Mouse (Mus musculus) embryo, embryonic 11.5 days (tissue): Measurements from ENCODE around the gene Mpdu1.

Experiments used
- DNase-seq: peaks from one replicate; pipeline ENCODE4 v3.0.0-alpha.2; 2012; ENCODE audit warnings: low read depth, low spot score

Gene Mpdu1

DNA sequence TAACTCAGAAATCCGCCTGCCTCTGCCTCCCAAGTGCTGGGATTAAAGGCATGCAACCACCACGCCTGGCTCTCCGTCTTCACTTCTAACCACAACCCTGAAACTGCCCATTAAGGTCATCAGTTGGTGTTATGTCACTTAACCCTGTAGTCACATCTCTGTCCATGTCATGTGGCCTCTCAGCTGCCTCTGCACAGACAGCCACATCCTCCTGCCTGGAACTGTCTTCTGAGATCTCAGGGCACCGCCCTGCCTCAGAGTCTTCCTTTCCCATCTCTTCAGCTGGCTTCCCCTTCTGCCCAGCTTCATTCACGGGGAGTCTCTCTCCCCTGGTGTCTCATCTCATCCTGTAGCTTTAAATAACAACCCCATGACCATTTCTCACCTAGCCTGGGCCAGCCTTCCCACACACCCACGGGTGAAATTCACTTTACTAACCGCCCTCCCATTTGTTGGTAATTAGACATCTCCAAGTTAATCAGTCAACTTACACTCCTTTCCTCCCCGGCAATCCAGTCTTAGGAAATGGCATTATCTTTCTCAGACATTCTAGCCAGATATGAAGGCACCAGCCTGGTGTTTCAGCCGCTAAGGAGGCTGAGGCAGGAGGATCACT, 29.9 kb upstream of the Mpdu1 start:
- no peak for DNase-seq

GRCm38 (mm10) chr11:69689891-69690290, 27.4 kb upstream of the Mpdu1 start:
- DNase-seq = no peak

GRCm38 (mm10) chr11:69687061-69687460, 24.6 kb upstream of the Mpdu1 start:
- DNase-seq = no peak

- no peak for DNase-seq
These were observed 23.9 kb upstream of the Mpdu1 start for GRCm38 (mm10) chr11:69686377-69686776.

DNA sequence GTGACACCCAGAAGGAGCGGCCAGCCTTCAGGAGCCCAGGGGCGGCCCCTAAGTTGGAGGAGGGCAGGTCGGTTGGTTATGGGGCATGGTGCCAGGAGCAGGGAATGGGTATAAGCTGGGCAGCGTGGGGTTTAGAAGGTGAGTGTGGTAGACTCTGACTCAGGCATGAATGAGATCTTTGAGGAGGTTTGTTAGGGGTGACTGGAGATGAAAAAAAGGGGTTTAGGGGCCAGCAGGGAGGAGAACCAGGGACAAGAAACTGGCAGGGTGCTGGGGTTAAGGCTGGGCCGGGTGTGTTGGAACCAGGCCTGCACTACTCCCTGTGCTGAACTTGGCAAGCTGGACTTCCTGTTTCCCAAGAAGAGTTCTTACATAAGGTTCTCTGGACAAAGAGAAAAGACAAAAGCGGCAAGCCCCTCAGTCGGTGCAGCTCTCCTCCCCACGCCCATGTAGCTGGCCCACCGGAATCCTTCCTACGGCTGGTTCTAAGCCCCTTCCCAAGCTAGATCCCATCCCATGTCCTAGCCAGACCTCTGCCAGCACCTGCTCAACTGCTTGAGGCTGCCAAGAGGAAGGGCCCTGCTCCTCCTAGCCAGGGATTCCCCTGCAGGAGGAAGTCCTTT, 23.2 kb upstream of the Mpdu1 start, which contains the start of gene Tnfsf13:
Gene Tnfsf13, minus strand, starts transcription at position 259 of the 623 bp plus-strand sequence.
- no peak for DNase-seq

DNA sequence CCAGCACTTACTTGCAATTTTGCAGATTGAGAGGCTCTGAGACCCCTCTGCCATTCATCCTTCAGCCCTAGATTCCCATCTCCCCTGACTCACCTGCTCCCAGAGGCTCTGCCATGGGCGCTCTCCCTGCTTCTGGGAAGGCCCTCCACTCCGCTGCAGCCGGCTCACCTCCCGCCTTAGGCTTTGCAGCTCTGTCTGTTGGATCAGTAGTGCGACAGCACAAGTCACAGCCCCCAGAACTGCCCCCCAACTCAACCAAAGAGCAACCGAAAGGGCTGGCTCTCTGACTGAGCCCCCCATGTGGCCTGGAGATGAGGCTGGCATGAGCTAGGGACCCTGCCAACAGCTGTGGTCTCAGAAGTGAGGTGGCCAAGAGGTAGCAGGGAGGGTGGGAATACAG, 22.5 kb upstream of the Mpdu1 start:
- no peak for DNase-seq

- DNase-seq = no peak
These were observed 21.8 kb upstream of the Mpdu1 start for GRCm38 (mm10) chr11:69684128-69684745.

- DNase-seq = no peak
These were observed 21.1 kb upstream of the Mpdu1 start for GRCm38 (mm10) chr11:69683576-69683975.

GRCm38 (mm10) chr11:69682840-69683533, 20.5 kb upstream of the Mpdu1 start:
- peak; percentile 88 for DNase-seq

DNA sequence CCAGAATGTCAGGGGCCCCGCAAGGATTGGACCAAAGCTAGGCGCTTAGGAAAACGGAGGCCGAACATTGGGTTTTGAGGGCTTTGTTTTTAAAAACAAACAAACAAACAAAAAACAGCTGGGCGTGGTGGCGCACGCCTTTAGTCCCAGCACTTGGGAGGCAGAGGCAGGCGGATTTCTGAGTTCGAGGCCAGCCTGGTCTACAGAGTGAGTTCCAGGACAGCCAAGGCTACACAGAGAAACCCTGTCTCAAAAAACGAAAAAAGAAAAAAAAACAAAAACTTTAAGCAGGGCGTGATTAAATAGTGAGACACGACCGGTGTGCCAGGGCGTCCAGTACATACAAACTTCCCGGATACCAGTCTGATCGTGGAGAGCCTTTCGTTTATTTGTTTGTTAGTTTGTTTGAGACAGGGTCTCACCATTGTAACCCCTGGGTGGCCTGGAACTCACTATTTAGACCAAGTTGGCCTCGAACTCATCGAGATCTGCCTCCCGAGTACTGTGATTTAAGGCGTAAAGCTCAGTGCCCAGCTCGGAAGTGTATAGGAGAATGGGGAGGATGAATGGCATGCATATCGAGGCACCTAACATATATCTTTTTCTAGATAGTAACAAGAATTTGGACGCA, 19.9 kb upstream of the Mpdu1 start:
- DNase-seq = no peak

- peak; percentile 94 for DNase-seq
These were observed 19.1 kb upstream of the Mpdu1 start, which contains the start of gene Senp3 for GRCm38 (mm10) chr11:69681314-69682208. Gene Senp3, minus strand, starts transcription at chr11:69682084.

DNA sequence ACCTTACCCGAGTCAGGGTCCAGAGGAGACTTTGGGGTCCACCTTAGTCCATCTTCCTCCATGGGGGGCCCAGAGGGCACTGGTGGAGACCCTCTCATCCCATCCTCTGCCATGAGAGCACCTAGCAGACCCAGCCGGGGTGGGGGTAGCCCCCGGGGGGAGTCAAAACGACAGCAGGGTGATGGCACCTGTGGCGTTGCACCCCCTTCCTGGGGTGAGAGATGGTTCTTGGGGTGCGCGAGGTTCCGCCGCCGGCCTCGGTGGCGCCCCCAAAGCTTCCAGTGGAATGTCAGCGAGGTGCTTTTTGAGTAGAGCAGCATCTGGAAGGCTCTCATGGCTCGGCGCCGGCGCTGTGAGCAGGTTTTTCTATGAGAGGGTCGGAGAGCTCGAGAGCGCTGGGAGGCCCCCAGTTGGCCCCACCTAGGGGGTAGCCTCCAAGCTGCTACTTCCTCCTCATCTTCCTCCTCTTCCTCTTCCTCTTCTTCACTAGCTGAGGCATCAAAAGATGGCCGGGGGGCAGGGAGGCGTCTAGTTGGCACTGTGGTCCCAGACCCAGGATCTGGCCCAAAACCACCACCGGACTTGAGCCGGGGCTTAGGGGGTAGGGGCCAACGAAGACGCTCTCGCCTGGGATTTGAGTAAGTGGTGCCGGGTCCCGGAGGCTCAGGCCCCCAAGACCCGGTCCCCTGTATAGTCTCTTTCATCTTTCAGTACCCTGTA, 17.9 kb upstream of the Mpdu1 start:
- no peak for DNase-seq

GRCm38 (mm10) chr11:69679144-69679543, 16.7 kb upstream of the Mpdu1 start:
- no peak for DNase-seq

DNA sequence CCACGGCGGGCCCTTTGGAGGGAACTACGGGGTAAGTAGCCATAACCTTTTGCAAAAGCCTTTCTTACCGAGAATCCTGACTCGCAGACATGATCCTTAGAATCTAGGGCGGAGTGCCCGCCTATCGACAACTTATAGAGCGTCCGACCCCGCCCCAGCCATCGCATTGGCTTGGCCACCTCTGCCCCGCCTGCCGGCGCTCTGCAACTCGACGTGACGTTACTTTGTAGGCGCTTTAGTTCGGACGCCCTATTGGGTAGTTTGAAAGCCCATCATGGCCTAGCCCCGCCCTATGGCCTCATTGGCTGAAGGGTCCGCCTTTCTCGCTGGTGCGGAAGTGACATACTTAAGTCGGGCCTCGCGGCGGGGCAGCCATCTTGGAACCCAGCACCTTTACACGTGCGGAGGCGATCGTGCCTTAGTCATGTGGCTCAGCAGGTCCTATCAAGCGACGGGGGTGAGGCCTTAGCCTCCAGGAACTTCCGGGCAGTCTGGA, 9.8 kb upstream of the Mpdu1 start, which contains the start of gene Eif4a1:
Gene Eif4a1, minus strand, starts transcription at position 213 of the 496 bp plus-strand sequence.
- DNase-seq = peak; percentile 100

GRCm38 (mm10) chr11:69671726-69672124, 9.3 kb upstream of the Mpdu1 start:
- DNase-seq = no peak

DNA sequence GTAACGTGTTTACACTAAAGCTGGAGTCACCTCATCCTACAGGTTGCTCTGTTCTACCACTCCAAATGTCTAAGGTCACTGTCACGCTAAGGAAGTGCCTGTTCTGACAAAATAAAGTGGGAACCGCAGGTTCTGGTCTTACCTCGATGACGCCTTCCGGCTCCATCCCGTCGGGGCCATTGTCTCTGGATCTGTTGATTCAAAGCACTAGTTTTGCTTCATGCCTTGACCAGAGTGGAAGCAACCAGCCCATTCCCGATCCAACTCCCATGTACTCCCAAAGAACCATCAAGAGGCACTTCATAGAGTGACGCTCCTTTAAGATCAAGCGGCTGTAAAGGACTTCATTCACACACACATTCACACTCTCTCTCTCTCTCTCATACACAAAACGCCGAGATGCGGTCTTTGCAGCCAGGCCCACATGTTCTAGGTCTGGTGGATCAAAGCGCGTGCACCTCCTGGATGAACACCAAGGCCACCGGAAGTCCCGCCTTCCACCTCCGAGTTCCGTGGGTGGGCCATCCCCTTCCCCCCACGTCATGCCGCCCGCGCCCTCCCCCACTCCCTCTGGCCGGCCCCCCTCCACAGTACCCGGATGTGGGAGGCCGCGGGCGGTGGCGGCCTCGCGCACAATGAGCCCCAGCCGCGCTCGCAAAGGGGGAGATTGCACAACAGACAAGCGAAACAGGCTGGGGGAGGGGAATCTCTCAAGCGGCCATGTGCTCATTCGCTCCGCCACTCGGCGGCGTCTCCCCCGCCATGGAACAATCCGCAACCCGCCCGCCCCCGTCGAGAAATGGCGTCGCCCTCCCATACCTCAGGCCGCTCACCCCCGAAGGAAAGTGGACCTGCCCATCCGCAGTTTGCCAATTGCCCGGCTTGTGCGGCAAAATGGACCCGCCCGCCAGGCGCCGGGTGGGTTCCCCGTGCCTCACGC, 8.6 kb upstream of the Mpdu1 start:
- DNase-seq = peak; percentile 89

- DNase-seq = no peak
These were observed 4.2 kb upstream of the Mpdu1 start for GRCm38 (mm10) chr11:69666665-69667005.

GRCm38 (mm10) chr11:69665961-69666664, 3.7 kb upstream of the Mpdu1 start, which contains the start of gene Cd68:
Gene Cd68, minus strand, starts transcription at chr11:69666153.
- DNase-seq = no peak
